Mouse (Mus musculus): ENCODE data around the gene Sp6.

DNA sequence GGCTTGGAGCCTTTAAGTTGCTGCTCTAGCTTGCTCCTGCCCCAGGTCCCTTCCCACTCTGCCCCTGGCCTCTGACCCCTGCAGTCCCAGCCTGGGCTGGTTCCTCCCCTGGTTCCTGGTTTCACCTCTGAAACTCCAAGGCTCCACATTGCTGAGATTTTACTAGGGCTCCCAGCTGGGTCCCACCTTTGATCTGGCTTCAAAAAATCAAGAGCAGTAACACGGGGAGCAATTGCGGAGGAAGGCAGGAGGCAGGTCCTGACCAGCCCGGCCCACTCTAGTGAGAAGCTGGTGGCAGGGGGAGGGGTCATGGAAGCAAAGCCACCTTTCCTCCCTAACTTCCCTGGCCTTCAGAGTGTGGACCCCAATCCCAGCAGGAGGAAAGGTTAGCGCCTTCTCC is 28.3 kb upstream of the Sp6 start:
- TF ChIP-seq POLR2A (IDR thresholded peaks at IDR 0.05; ENCODE audit: low read depth, low read length) (no peak), CTCF (conservative IDR thresholded peaks at IDR 0.05; ENCODE audit: insufficient read depth, insufficient read length, low read depth, low read length) (no peak)

Data from kidney, adult 2 months (tissue).